Comparison of ENCODE assay signal across 25 mouse cellular contexts in genomic region chr14:61818365-61818764, GRCm38 (mm10).
DNase-seq lines count a peak whose midpoint lies in the region; ATAC-seq and TF ChIP-seq lines count a peak whose summit lies in the region.
"Had no signal": no experiment of that assay in that cellular context is flagged by ENCODE, and none has a peak within 500 bp of the region (broad histone marks: within the 10 kb centered on the region; RNA-seq: fewer than 3 reads in every experiment).

No protein-coding gene starts in this region.

- H3K27me3 ChIP-seq in kidney, adult 2 months (replicated peaks; ENCODE audit: control insufficient read depth, insufficient read depth, low read length) = no peaks in the 10 kb centered on the region
- no peaks in the 10 kb centered on the region for H3K27me3 ChIP-seq in midbrain, postnatal 0 days (ENCODE audit: insufficient read depth, low read length)
- H3K27me3 ChIP-seq: embryonic facial prominence, embryonic 15.5 days; forebrain, embryonic 15.5 days; heart, embryonic 13.5 days; limb, embryonic 12.5 days; liver, embryonic 12.5 days; midbrain, embryonic 15.5 days had no signal

- intact Hi-C loops in heart, postnatal 36 days (cut with DNase I) = no loop called here

- no peak overlapping the region for H3K9ac ChIP-seq in midbrain, postnatal 0 days (replicated peaks; ENCODE audit: low read length, poor library complexity, severe bottlenecking)
- H3K9ac ChIP-seq: embryonic facial prominence, embryonic 15.5 days; forebrain, embryonic 15.5 days; heart, embryonic 13.5 days; hindbrain, embryonic 14.5 days; limb, embryonic 12.5 days; liver, embryonic 12.5 days; lung, embryonic 14.5 days; midbrain, embryonic 15.5 days had no signal

- ATAC-seq in activated CD4-positive, CD25-positive, alpha-beta regulatory T cell, adult 4 months = peak; percentile 63
- ATAC-seq in midbrain, postnatal 0 days (ENCODE audit: low FRiP score) = no peak
- ATAC-seq: forebrain, embryonic 15.5 days; intestine, embryonic 16.5 days; liver, embryonic 12.5 days; midbrain, embryonic 15.5 days had no signal

- TF ChIP-seq CTCF in kidney, adult 2 months (conservative IDR thresholded peaks at IDR 0.05; ENCODE audit: insufficient read depth, insufficient read length, low read depth, low read length) = no peak
- no peak for TF ChIP-seq CTCF in midbrain, postnatal 0 days (IDR thresholded peaks at IDR 0.05)

- TF ChIP-seq POLR2A in kidney, adult 2 months (IDR thresholded peaks at IDR 0.05; ENCODE audit: low read depth, low read length) = no peak

- peak; percentile 54 for DNase-seq in kidney, adult 2 months
- no peak for DNase-seq in kidney, postnatal 4 days
- DNase-seq in CD4-positive, CD25-positive, alpha-beta regulatory T cell, adult 2 months (ENCODE audit: low read depth, low spot score) = peak; percentile 61
- DNase-seq in naive thymus-derived CD4-positive, alpha-beta T cell, adult 2 months (ENCODE audit: low read depth) = peak; percentile 15
- DNase-seq in midbrain, postnatal 0 days (ENCODE audit: low spot score) = no peak
- DNase-seq in heart, postnatal 36 days = no peak
- DNase-seq: cerebellum, adult 11 months; cerebellum, adult 9-11 months; gastrocnemius, postnatal 14 days; heart, adult 2 months; layer of hippocampus, postnatal 36 days; lung, postnatal 36 days; thymus, adult 18-20 months; thymus, postnatal 36 days had no signal

- H3K4me1 ChIP-seq in kidney, adult 2 months (ENCODE audit: control insufficient read depth, insufficient read depth, low read length) = no peaks in the 10 kb centered on the region; the same call in 1 of the 2 replicates
- no peaks in the 10 kb centered on the region for H3K4me1 ChIP-seq in midbrain, postnatal 0 days (ENCODE audit: insufficient read depth, low read length)
- H3K4me1 ChIP-seq: embryonic facial prominence, embryonic 15.5 days; forebrain, embryonic 15.5 days; liver, embryonic 12.5 days; midbrain, embryonic 15.5 days had no signal

- H3K4me3 ChIP-seq in kidney, adult 2 months (ENCODE audit: insufficient read depth, low read depth, low read length) = no peak overlapping the region
- no peak overlapping the region for H3K4me3 ChIP-seq in midbrain, postnatal 0 days (ENCODE audit: low read depth, low read length)
- H3K4me3 ChIP-seq: embryonic facial prominence, embryonic 15.5 days; forebrain, embryonic 15.5 days; heart, adult 2 months; heart, embryonic 13.5 days; limb, embryonic 12.5 days; liver, embryonic 12.5 days; midbrain, embryonic 15.5 days; myocyte had no signal

- no peaks in the 10 kb centered on the region for H3K9me3 ChIP-seq in midbrain, postnatal 0 days (ENCODE audit: low read length)
- H3K9me3 ChIP-seq: embryonic facial prominence, embryonic 15.5 days; forebrain, embryonic 15.5 days; heart, embryonic 13.5 days; liver, embryonic 12.5 days; midbrain, embryonic 15.5 days had no signal

- no peak overlapping the region for H3K4me2 ChIP-seq in midbrain, postnatal 0 days (ENCODE audit: low read depth, low read length, poor library complexity, severe bottlenecking)
- H3K4me2 ChIP-seq: embryonic facial prominence, embryonic 15.5 days; forebrain, embryonic 15.5 days; heart, embryonic 13.5 days; hindbrain, embryonic 14.5 days; limb, embryonic 12.5 days; liver, embryonic 12.5 days; lung, embryonic 14.5 days; midbrain, embryonic 15.5 days had no signal

- no peaks in the 10 kb centered on the region for H3K36me3 ChIP-seq in kidney, adult 2 months (ENCODE audit: control insufficient read depth, insufficient read depth, low read length)
- H3K36me3 ChIP-seq in midbrain, postnatal 0 days (ENCODE audit: insufficient read depth, low read length) = no peaks in the 10 kb centered on the region
- H3K36me3 ChIP-seq: embryonic facial prominence, embryonic 15.5 days; forebrain, embryonic 15.5 days; heart, embryonic 13.5 days; limb, embryonic 12.5 days; liver, embryonic 12.5 days; midbrain, embryonic 15.5 days had no signal

- no peak overlapping the region for H3K27ac ChIP-seq in kidney, adult 2 months (ENCODE audit: insufficient read depth, low read depth, low read length)
- no peak overlapping the region for H3K27ac ChIP-seq in midbrain, postnatal 0 days (ENCODE audit: low read depth, low read length)
- H3K27ac ChIP-seq: embryonic facial prominence, embryonic 15.5 days; forebrain, embryonic 15.5 days; heart, adult 2 months; heart, embryonic 13.5 days; hindbrain, embryonic 14.5 days; limb, embryonic 12.5 days; liver, embryonic 12.5 days; midbrain, embryonic 15.5 days had no signal

- 54% methylated on average over 2 of the region's 2 CpGs for WGBS in kidney, adult 2 months
- 72% methylated on average over 2 of the region's 2 CpGs for WGBS in midbrain, postnatal 0 days

Comparison
In these comparisons a context has a peak if more than half of its experiments do, and no peak if none do; other contexts are left out.
1. DNase-seq: peak in kidney, adult 2 months (single experiment), CD4-positive, CD25-positive, alpha-beta regulatory T cell, adult 2 months (single experiment) and naive thymus-derived CD4-positive, alpha-beta T cell, adult 2 months (single experiment); none in kidney, postnatal 4 days (0 of 2), midbrain, postnatal 0 days (single experiment) and heart, postnatal 36 days (0 of 2).